Mouse (Mus musculus): ENCODE measurements around the gene Mcm5. TPM values are rescaled to one million over a fixed set of nuclear protein-coding genes. Genes with fewer than 3 reads are reported as not detected.

Mcm5 gene
- polyA plus RNA-seq, 1 experiment, result 9.2 TPM

GRCm38 (mm10) chr8:75132485-75132884 lies 23.1 kb downstream of the Mcm5 start:
- H3K4me3 ChIP-seq (replicated peaks; ENCODE audit: extremely low read depth, low read depth, low read length), result no peak overlapping the region
- WGBS, result 18% methylated on average over 3 of the region's 3 CpGs
- H3K4me1 ChIP-seq (ENCODE audit: control insufficient read depth, insufficient read depth, low read length), result no peaks in the 10 kb centered on the region
- TF ChIP-seq POLR2A (IDR thresholded peaks at IDR 0.05; ENCODE audit: borderline replicate concordance, extremely low read depth, low read depth, low read length) (no peak), CTCF (IDR thresholded peaks at IDR 0.05; ENCODE audit: insufficient read depth, low read length) (peak; percentile 64)
- peak; percentile 51 for DNase-seq

GRCm38 (mm10) chr8:75133399-75133798 lies 24.0 kb downstream of the Mcm5 start:
- 91% methylated on average over 2 of the region's 2 CpGs for WGBS
- H3K4me3 ChIP-seq (replicated peaks; ENCODE audit: extremely low read depth, low read depth, low read length), result no peak overlapping the region
- TF ChIP-seq CTCF (IDR thresholded peaks at IDR 0.05; ENCODE audit: insufficient read depth, low read length) (no peak), POLR2A (IDR thresholded peaks at IDR 0.05; ENCODE audit: borderline replicate concordance, extremely low read depth, low read depth, low read length) (no peak)
- H3K4me1 ChIP-seq (ENCODE audit: control insufficient read depth, insufficient read depth, low read length), result no peaks in the 10 kb centered on the region
- DNase-seq, result no peak

- Histone ChIP-seq H3K4me1 (ENCODE audit: control insufficient read depth, insufficient read depth, low read length) (no peaks in the 10 kb centered on the region), H3K4me3 (replicated peaks; ENCODE audit: extremely low read depth, low read depth, low read length) (no peak overlapping the region)
- no peak for DNase-seq
- TF ChIP-seq CTCF (IDR thresholded peaks at IDR 0.05; ENCODE audit: insufficient read depth, low read length) (no peak), POLR2A (IDR thresholded peaks at IDR 0.05; ENCODE audit: borderline replicate concordance, extremely low read depth, low read depth, low read length) (no peak)
- WGBS, result 15% methylated on average over 2 of the region's 2 CpGs
Measured at GRCm38 (mm10) chr8:75134603-75135391, 25.4 kb downstream of the Mcm5 start.

GRCm38 (mm10) chr8:75135756-75136155 lies 26.4 kb downstream of the Mcm5 start:
- no peak for TF ChIP-seq POLR2A (IDR thresholded peaks at IDR 0.05; ENCODE audit: borderline replicate concordance, extremely low read depth, low read depth, low read length)
- TF ChIP-seq CTCF (IDR thresholded peaks at IDR 0.05; ENCODE audit: insufficient read depth, low read length), result no peak
- DNase-seq, result no peak
- 8% methylated on average over 1 of the region's 1 CpGs for WGBS
- Histone ChIP-seq H3K4me1 (ENCODE audit: control insufficient read depth, insufficient read depth, low read length) (no peaks in the 10 kb centered on the region), H3K4me3 (replicated peaks; ENCODE audit: extremely low read depth, low read depth, low read length) (no peak overlapping the region)

- no peak for DNase-seq
- no peaks in the 10 kb centered on the region for H3K4me1 ChIP-seq (ENCODE audit: control insufficient read depth, insufficient read depth, low read length)
Measured at GRCm38 (mm10) chr8:75136256-75136655, 26.9 kb downstream of the Mcm5 start.

GRCm38 (mm10) chr8:75137536-75137935 lies 28.2 kb downstream of the Mcm5 start:
- no peak for TF ChIP-seq POLR2A (IDR thresholded peaks at IDR 0.05; ENCODE audit: borderline replicate concordance, extremely low read depth, low read depth, low read length)
- WGBS, result 83% methylated on average over 3 of the region's 3 CpGs
- Histone ChIP-seq H3K4me1 (ENCODE audit: control insufficient read depth, insufficient read depth, low read length) (no peaks in the 10 kb centered on the region), H3K4me3 (replicated peaks; ENCODE audit: extremely low read depth, low read depth, low read length) (no peak overlapping the region)
- DNase-seq, result no peak

More at GRCm38 (mm10) chr8:75136256-75136655, 26.9 kb downstream of the Mcm5 start:
- TF ChIP-seq POLR2A (IDR thresholded peaks at IDR 0.05; ENCODE audit: borderline replicate concordance, extremely low read depth, low read depth, low read length), result no peak
- TF ChIP-seq CTCF (IDR thresholded peaks at IDR 0.05; ENCODE audit: insufficient read depth, low read length), result no peak
- 39% methylated on average over 2 of the region's 2 CpGs for WGBS
- H3K4me3 ChIP-seq (replicated peaks; ENCODE audit: extremely low read depth, low read depth, low read length), result no peak overlapping the region

GRCm38 (mm10) chr8:75150911-75151610 lies 41.7 kb downstream of the Mcm5 start:
- Histone ChIP-seq H3K4me1 (ENCODE audit: control insufficient read depth, insufficient read depth, low read length) (0 out of 2 replicates have a peak, but pooled peaks cover 2% of the 10 kb centered on the region), H3K4me3 (replicated peaks; ENCODE audit: extremely low read depth, low read depth, low read length) (no peak overlapping the region)
- no peak for DNase-seq
- TF ChIP-seq POLR2A (IDR thresholded peaks at IDR 0.05; ENCODE audit: borderline replicate concordance, extremely low read depth, low read depth, low read length) (no peak), CTCF (IDR thresholded peaks at IDR 0.05; ENCODE audit: insufficient read depth, low read length) (no peak)
- 72% methylated on average over 5 of the region's 5 CpGs for WGBS

GRCm38 (mm10) chr8:75151743-75152142 lies 42.4 kb downstream of the Mcm5 start:
- Histone ChIP-seq H3K4me1 (ENCODE audit: control insufficient read depth, insufficient read depth, low read length) (0 out of 2 replicates have a peak, but pooled peaks cover 2% of the 10 kb centered on the region), H3K4me3 (replicated peaks; ENCODE audit: extremely low read depth, low read depth, low read length) (no peak overlapping the region)
- WGBS, result 67% methylated on average over 4 of the region's 4 CpGs
- no peak for TF ChIP-seq CTCF (IDR thresholded peaks at IDR 0.05; ENCODE audit: insufficient read depth, low read length)
- TF ChIP-seq POLR2A (IDR thresholded peaks at IDR 0.05; ENCODE audit: borderline replicate concordance, extremely low read depth, low read depth, low read length), result no peak
- DNase-seq, result no peak

- TF ChIP-seq POLR2A (IDR thresholded peaks at IDR 0.05; ENCODE audit: borderline replicate concordance, extremely low read depth, low read depth, low read length), result no peak
- TF ChIP-seq CTCF (IDR thresholded peaks at IDR 0.05; ENCODE audit: insufficient read depth, low read length), result no peak
- 69% methylated on average over 2 of the region's 2 CpGs for WGBS
- no peak for DNase-seq
- Histone ChIP-seq H3K4me1 (ENCODE audit: control insufficient read depth, insufficient read depth, low read length) (0 out of 2 replicates have a peak, but pooled peaks cover 2% of the 10 kb centered on the region), H3K4me3 (replicated peaks; ENCODE audit: extremely low read depth, low read depth, low read length) (no peak overlapping the region)
Measured at GRCm38 (mm10) chr8:75152505-75153082, 43.2 kb downstream of the Mcm5 start.
